ENCODE assay signal across 11 mouse cellular contexts in the genomic region with DNA sequence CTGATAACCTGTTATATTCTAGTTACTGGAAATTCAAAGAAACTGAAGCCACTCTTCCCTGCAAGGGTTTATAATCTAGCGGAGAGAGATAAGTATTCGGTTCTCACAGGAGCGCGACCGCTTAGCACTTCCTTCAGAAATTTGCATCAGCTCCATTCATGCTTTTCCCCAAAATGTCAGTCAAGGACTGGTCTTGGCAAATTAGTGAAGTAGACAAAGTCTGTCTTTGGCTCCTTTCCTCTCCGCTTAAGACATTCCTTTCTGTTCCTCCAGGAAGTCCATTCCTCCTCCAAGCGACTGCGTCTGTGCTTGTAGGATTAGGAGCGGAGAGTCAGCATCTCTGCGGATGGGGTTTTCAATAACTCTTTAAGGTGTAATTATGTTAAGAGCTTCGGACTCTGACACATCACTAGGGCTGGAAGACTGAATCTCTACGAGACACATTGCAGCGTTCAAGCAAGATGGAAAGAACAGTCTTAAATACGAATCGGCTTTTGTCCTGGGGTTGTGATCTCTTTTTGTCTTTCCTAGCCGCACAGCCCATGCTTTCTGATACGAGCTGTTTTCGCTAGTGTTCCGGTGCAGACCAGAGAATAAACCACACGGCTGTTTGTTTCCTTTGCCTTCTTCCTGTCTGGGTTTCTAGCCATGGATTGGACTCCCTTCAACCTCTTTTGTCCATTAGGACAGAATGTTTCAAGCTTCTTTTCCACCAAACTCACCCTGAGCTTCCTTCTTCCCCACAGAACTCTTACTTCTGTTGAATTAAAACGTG.
DNase-seq lines count a peak whose midpoint lies in the region; ATAC-seq and TF ChIP-seq lines count a peak whose summit lies in the region.
"Had no signal": no experiment of that assay in that cellular context is flagged by ENCODE, and none has a peak within 500 bp of the region (broad histone marks: within the 10 kb centered on the region; RNA-seq: fewer than 3 reads in every experiment).

No protein-coding gene starts in this region.

- H3K4me3 ChIP-seq in lung, adult 2 months (replicated peaks; ENCODE audit: extremely low read depth, low read depth, low read length) = peak overlapping the region; percentile 24
- peak overlapping the region; percentile 26 for H3K4me3 ChIP-seq in forebrain, embryonic 13.5 days
- peak overlapping the region; percentile 37 for H3K4me3 ChIP-seq in liver, embryonic 13.5 days (replicated peaks)
- H3K4me3 ChIP-seq in olfactory bulb, adult 2 months (ENCODE audit: insufficient read depth, low read depth, low read length) = peak overlapping the region; percentile 18

- H3K27ac ChIP-seq in forebrain, embryonic 13.5 days = peak overlapping the region; percentile 46
- H3K27ac ChIP-seq in liver, embryonic 13.5 days = no peak overlapping the region
- H3K27ac ChIP-seq in olfactory bulb, adult 2 months (ENCODE audit: insufficient read depth, low read depth, low read length) = peak overlapping the region; percentile 56

- H3K4me1 ChIP-seq in lung, adult 2 months (ENCODE audit: control insufficient read depth, insufficient read depth, low read length) = peaks cover 3% of the 10 kb centered on the region; the same call in 1 of the 2 replicates
- peaks cover 30% of the 10 kb centered on the region for H3K4me1 ChIP-seq in forebrain, embryonic 13.5 days
- peaks cover 43% of the 10 kb centered on the region for H3K4me1 ChIP-seq in liver, embryonic 13.5 days (replicated peaks)
- no peaks in the 10 kb centered on the region for H3K4me1 ChIP-seq in olfactory bulb, adult 2 months (ENCODE audit: control insufficient read depth, insufficient read depth, low read length)

- no peak for TF ChIP-seq CTCF in lung, adult 2 months (IDR thresholded peaks at IDR 0.05; ENCODE audit: insufficient read depth, low read length)
- no peak for TF ChIP-seq CTCF in olfactory bulb, adult 2 months (IDR thresholded peaks at IDR 0.05; ENCODE audit: insufficient read depth, low read depth, low read length)

- no peaks in the 10 kb centered on the region for H3K9me3 ChIP-seq in forebrain, embryonic 13.5 days (replicated peaks)
- no peaks in the 10 kb centered on the region for H3K9me3 ChIP-seq in liver, embryonic 13.5 days (replicated peaks)

- DNase-seq in lung, adult 2 months = no peak
- DNase-seq in lung, postnatal 4 days = no peak
- DNase-seq in liver, embryonic 13.5 days = no peak
- no peak for DNase-seq in neural tube, embryonic 10.5 days (ENCODE audit: extremely low spot score, low spot score)
- DNase-seq in retina, embryonic 14.5 days (ENCODE audit: low spot score) = no peak
- DNase-seq: gastrocnemius, postnatal 25 days; kidney, postnatal 4 days; lung, adult 18-20 months; spleen, adult 18-20 months had no signal

- no peaks in the 10 kb centered on the region for H3K36me3 ChIP-seq in forebrain, embryonic 13.5 days (ENCODE audit: poor library complexity, severe bottlenecking)
- no peaks in the 10 kb centered on the region for H3K36me3 ChIP-seq in liver, embryonic 13.5 days

- H3K4me2 ChIP-seq in forebrain, embryonic 13.5 days = peak overlapping the region; percentile 53
- peak overlapping the region; percentile 58 for H3K4me2 ChIP-seq in liver, embryonic 13.5 days

- H3K27me3 ChIP-seq in forebrain, embryonic 13.5 days = no peaks in the 10 kb centered on the region
- no peaks in the 10 kb centered on the region for H3K27me3 ChIP-seq in liver, embryonic 13.5 days

- peak; percentile 81 for ATAC-seq in forebrain, embryonic 13.5 days
- no peak for ATAC-seq in liver, embryonic 13.5 days (ENCODE audit: low read depth)

- WGBS in lung, adult 2 months = 48% methylated on average over 21 of the region's 21 CpGs
- 51% methylated on average over 21 of the region's 21 CpGs for WGBS in forebrain, embryonic 13.5 days
- WGBS in liver, embryonic 13.5 days (ENCODE audit: insufficient replicate concordance) = 17% methylated on average over 21 of the region's 21 CpGs
- 18% methylated on average over 21 of the region's 21 CpGs for WGBS in olfactory bulb, adult 2 months

- no peak overlapping the region for H3K9ac ChIP-seq in forebrain, embryonic 13.5 days
- peak overlapping the region; percentile 42 for H3K9ac ChIP-seq in liver, embryonic 13.5 days

- TF ChIP-seq POLR2A in lung, adult 2 months (IDR thresholded peaks at IDR 0.05; ENCODE audit: borderline replicate concordance, extremely low read depth, low read depth, low read length) = no peak
- no peak for TF ChIP-seq POLR2A in olfactory bulb, adult 2 months (IDR thresholded peaks at IDR 0.05; ENCODE audit: insufficient read depth, low read depth, low read length)
